Comparison of ENCODE assay signal across 8 mouse cellular contexts in genomic region chr5:64626351-64626750, GRCm38 (mm10).
DNase-seq lines count a peak whose midpoint lies in the region; ATAC-seq and TF ChIP-seq lines count a peak whose summit lies in the region.

No protein-coding gene starts in this region.

- no peaks in the 10 kb centered on the region for H3K27me3 ChIP-seq in limb, embryonic 14.5 days (ENCODE audit: control insufficient read depth, insufficient read depth, low read length)
- H3K27me3 ChIP-seq in splenic B cell, adult 2 months (ENCODE audit: control insufficient read depth, insufficient read depth, low read length, poor library complexity, severe bottlenecking): no peaks in the 10 kb centered on the region

- H3K36me3 ChIP-seq in limb, embryonic 14.5 days (ENCODE audit: control insufficient read depth, insufficient read depth, low read length): no peaks in the 10 kb centered on the region
- H3K36me3 ChIP-seq in splenic B cell, adult 2 months (ENCODE audit: control insufficient read depth, insufficient read depth, low read length, poor library complexity, severe bottlenecking): no peaks in the 10 kb centered on the region

- H3K4me2 ChIP-seq in limb, embryonic 14.5 days (replicated peaks; ENCODE audit: low read depth, low read length, severe bottlenecking): 0 out of 2 replicates have a peak overlapping the region, but pooled peaks have one; percentile 5

- no peak for TF ChIP-seq POLR2A in limb, embryonic 14.5 days (IDR thresholded peaks at IDR 0.05; ENCODE audit: borderline replicate concordance, extremely low read depth, insufficient read depth, insufficient read length)

- no peak overlapping the region for H3K27ac ChIP-seq in gastrocnemius, adult 2 months
- H3K27ac ChIP-seq in limb, embryonic 14.5 days (replicated peaks; ENCODE audit: low read depth, low read length): 0 out of 2 replicates have a peak overlapping the region, but pooled peaks have one; percentile 19

- H3K4me3 ChIP-seq in gastrocnemius, adult 2 months: no peak overlapping the region; the same call in 1 of the 2 replicates
- H3K4me3 ChIP-seq in limb, embryonic 14.5 days (replicated peaks; ENCODE audit: low read length): no peak overlapping the region

- peak; percentile 54 for DNase-seq in gastrocnemius, adult 2 months
- no peak for DNase-seq in gastrocnemius, adult 8-10 months (ENCODE audit: low spot score in 2 of 2)
- peak; percentile 45 for DNase-seq in T-cell, adult 2 months (ENCODE audit: low spot score)
- peak; percentile 33 for DNase-seq in heart, postnatal 25 days (ENCODE audit: low spot score)
- DNase-seq in limb, embryonic 14.5 days (ENCODE audit: low spot score): peak; percentile 67
- peak; percentile 29 for DNase-seq in splenic B cell, adult 2 months (ENCODE audit: low read depth, low spot score)
- DNase-seq in adrenal gland, adult (ENCODE audit: inconsistent age in 2 of 2, low spot score in 1 of 2): no peak
- DNase-seq in retina, embryonic 14.5 days (ENCODE audit: low spot score): no peak

- WGBS in limb, embryonic 14.5 days: 15% methylated on average over 8 of the region's 9 CpGs

- H3K4me1 ChIP-seq in limb, embryonic 14.5 days (ENCODE audit: control insufficient read depth, insufficient read depth, low read length): peaks cover 14% of the 10 kb centered on the region

- H3K9me3 ChIP-seq in limb, embryonic 14.5 days (ENCODE audit: control insufficient read depth, low read length): no peaks in the 10 kb centered on the region

- no peak for ATAC-seq in limb, embryonic 14.5 days (ENCODE audit: low FRiP score, low read depth)

- intact Hi-C loops in gastrocnemius, adult 2 months (cut with DNase I): no loop called here
- intact Hi-C loops in heart, postnatal 25 days (cut with DNase I): no loop called here

- H3K9ac ChIP-seq in limb, embryonic 14.5 days (ENCODE audit: low read depth, low read length, severe bottlenecking): no peak overlapping the region

- TF ChIP-seq CTCF in gastrocnemius, adult 2 months (IDR thresholded peaks at IDR 0.05): no peak

Comparison
In these comparisons a context has a peak if more than half of its experiments do, and no peak if none do; other contexts are left out.
1. DNase-seq: peak in gastrocnemius, adult 2 months (single experiment), T-cell, adult 2 months (single experiment), heart, postnatal 25 days (single experiment), limb, embryonic 14.5 days (single experiment) and splenic B cell, adult 2 months (single experiment); none in gastrocnemius, adult 8-10 months (0 of 2), adrenal gland, adult (0 of 2) and retina, embryonic 14.5 days (single experiment).